Mouse (Mus musculus): Measurements from ENCODE around the gene Mob3c. TPM values are rescaled to one million over a fixed set of nuclear protein-coding genes. Genes with fewer than 3 reads are reported as not detected.

The Mob3c gene
- 12.0 TPM for polyA plus RNA-seq (2014; fragmentation: Illumina TruSeq; extraction: RNeasy Lipid Tissue Mini Kit (QIAGEN cat#74804); ENCODE audit: low read depth, low replicate concordance)

GRCm38 (mm10) chr4:115827888-115828571, at the start of gene Mob3c:
Gene Mob3c (plus strand): TSS chr4:115828092.

GRCm38 (mm10) chr4:115780918-115781317, 47.0 kb upstream of the Mob3c start, which contains the start of gene Tex38:
Gene Tex38 (minus strand): TSS chr4:115781018.

GRCm38 (mm10) chr4:115784769-115785510, 43.0 kb upstream of the Mob3c start, which contains the start of gene Atpaf1:
Gene Atpaf1 (plus strand): TSS chr4:115784812.

GRCm38 (mm10) chr4:115838696-115839641, 11.1 kb downstream of the Mob3c start, which contains the start of gene Mknk1:
Gene Mknk1 (plus strand): TSS chr4:115839198.

GRCm38 (mm10) chr4:115884022-115884421, 56.1 kb downstream of the Mob3c start, which contains the start of gene Kncn:
Gene Kncn (plus strand): TSS chr4:115884400.

Other genes with a start within 250 kb of the Mob3c start
- gene Cyp4a32, start 227.1 kb upstream of the Mob3c start, polyA plus RNA-seq (2014; fragmentation: Illumina TruSeq; extraction: RNeasy Lipid Tissue Mini Kit (QIAGEN cat#74804); ENCODE audit: low read depth, low replicate concordance) = not detected
- 36.2 TPM for gene Cyp4b1, start 180.4 kb upstream of the Mob3c start, polyA plus RNA-seq (2014; fragmentation: Illumina TruSeq; extraction: RNeasy Lipid Tissue Mini Kit (QIAGEN cat#74804); ENCODE audit: low read depth, low replicate concordance)
- gene Efcab14, start 90.3 kb upstream of the Mob3c start, polyA plus RNA-seq (2014; fragmentation: Illumina TruSeq; extraction: RNeasy Lipid Tissue Mini Kit (QIAGEN cat#74804); ENCODE audit: low read depth, low replicate concordance) = 27.6 TPM
- gene Tex38, start 47.1 kb upstream of the Mob3c start, polyA plus RNA-seq (2014; fragmentation: Illumina TruSeq; extraction: RNeasy Lipid Tissue Mini Kit (QIAGEN cat#74804); ENCODE audit: low read depth, low replicate concordance) = 2.5 TPM
- gene Atpaf1, start 43.3 kb upstream of the Mob3c start, polyA plus RNA-seq (2014; fragmentation: Illumina TruSeq; extraction: RNeasy Lipid Tissue Mini Kit (QIAGEN cat#74804); ENCODE audit: low read depth, low replicate concordance) = 21.0 TPM
- gene Mknk1, start 11.1 kb downstream of the Mob3c start, polyA plus RNA-seq (2014; fragmentation: Illumina TruSeq; extraction: RNeasy Lipid Tissue Mini Kit (QIAGEN cat#74804); ENCODE audit: low read depth, low replicate concordance) = 30.8 TPM
- gene Kncn, start 56.3 kb downstream of the Mob3c start, polyA plus RNA-seq (2014; fragmentation: Illumina TruSeq; extraction: RNeasy Lipid Tissue Mini Kit (QIAGEN cat#74804); ENCODE audit: low read depth, low replicate concordance) = not detected
- 0.37 TPM for gene 6430628N08Rik, start 62.6 kb downstream of the Mob3c start, polyA plus RNA-seq (2014; fragmentation: Illumina TruSeq; extraction: RNeasy Lipid Tissue Mini Kit (QIAGEN cat#74804); ENCODE audit: low read depth, low replicate concordance)
- not detected for gene Dmbx1, start 111.8 kb downstream of the Mob3c start, polyA plus RNA-seq (2014; fragmentation: Illumina TruSeq; extraction: RNeasy Lipid Tissue Mini Kit (QIAGEN cat#74804); ENCODE audit: low read depth, low replicate concordance)
- 40.8 TPM for gene Faah, start 189.8 kb downstream of the Mob3c start, polyA plus RNA-seq (2014; fragmentation: Illumina TruSeq; extraction: RNeasy Lipid Tissue Mini Kit (QIAGEN cat#74804); ENCODE audit: low read depth, low replicate concordance)
- 15.4 TPM for gene Nsun4, start 225.8 kb downstream of the Mob3c start, polyA plus RNA-seq (2014; fragmentation: Illumina TruSeq; extraction: RNeasy Lipid Tissue Mini Kit (QIAGEN cat#74804); ENCODE audit: low read depth, low replicate concordance)
- gene Uqcrh, start 247.0 kb downstream of the Mob3c start, polyA plus RNA-seq (2014; fragmentation: Illumina TruSeq; extraction: RNeasy Lipid Tissue Mini Kit (QIAGEN cat#74804); ENCODE audit: low read depth, low replicate concordance) = 654 TPM
- 37.3 TPM for gene Lrrc41, start 247.2 kb downstream of the Mob3c start, polyA plus RNA-seq (2014; fragmentation: Illumina TruSeq; extraction: RNeasy Lipid Tissue Mini Kit (QIAGEN cat#74804); ENCODE audit: low read depth, low replicate concordance)